Mouse (Mus musculus): ENCODE results near the gene Fbf1. TPM values are rescaled to one million over a fixed set of nuclear protein-coding genes. Genes with fewer than 3 reads are reported as not detected.
A peak's percentile ranks its signal among the peaks of the same experiment; 100 is the strongest.
"Not testable (repeated sequence)": the region's sequence is repeated elsewhere in the genome, so short reads cannot be mapped to it uniquely, and the experiment has no call there.

The Fbf1 gene
- polyA plus RNA-seq, 1 experiment: not detected

- Histone ChIP-seq H3K27ac (ENCODE audit: insufficient read depth, low read depth, low read length) (peak overlapping the region; percentile 46; the same call in 1 of the 2 replicates), H3K4me1 (ENCODE audit: control insufficient read depth, insufficient read depth, low read length) (peaks cover 18% of the 10 kb centered on the region), H3K4me3 (ENCODE audit: insufficient read depth, low read depth, low read length) (no peak overlapping the region)
- TF ChIP-seq POLR2A (IDR thresholded peaks at IDR 0.05; ENCODE audit: insufficient read depth, low read depth, low read length) (no peak), CTCF (IDR thresholded peaks at IDR 0.05; ENCODE audit: insufficient read depth, low read depth, low read length) (no peak)
- WGBS: 47% methylated on average over 11 of the region's 11 CpGs
These were observed 66.0 kb downstream of the Fbf1 start for GRCm38 (mm10) chr11:116101931-116102381.

- no peak for TF ChIP-seq CTCF (IDR thresholded peaks at IDR 0.05; ENCODE audit: insufficient read depth, low read depth, low read length)
- no peak for TF ChIP-seq POLR2A (IDR thresholded peaks at IDR 0.05; ENCODE audit: insufficient read depth, low read depth, low read length)
- no peak overlapping the region for H3K27ac ChIP-seq (ENCODE audit: insufficient read depth, low read depth, low read length)
- WGBS: 92% methylated on average over 7 of the region's 7 CpGs
These were observed 67.1 kb downstream of the Fbf1 start for GRCm38 (mm10) chr11:116100839-116101238.

GRCm38 (mm10) chr11:116100385-116100784, 67.6 kb downstream of the Fbf1 start:
- H3K4me3 ChIP-seq (ENCODE audit: insufficient read depth, low read depth, low read length): no peak overlapping the region
- no peak overlapping the region for H3K27ac ChIP-seq (ENCODE audit: insufficient read depth, low read depth, low read length)
- WGBS: 82% methylated on average over 6 of the region's 6 CpGs
- TF ChIP-seq POLR2A (IDR thresholded peaks at IDR 0.05; ENCODE audit: insufficient read depth, low read depth, low read length): no peak
- TF ChIP-seq CTCF (IDR thresholded peaks at IDR 0.05; ENCODE audit: insufficient read depth, low read depth, low read length): no peak
- H3K4me1 ChIP-seq (ENCODE audit: control insufficient read depth, insufficient read depth, low read length): peaks cover 13% of the 10 kb centered on the region

More at GRCm38 (mm10) chr11:116100839-116101238, 67.1 kb downstream of the Fbf1 start:
- Histone ChIP-seq H3K4me3 (ENCODE audit: insufficient read depth, low read depth, low read length) (no peak overlapping the region), H3K4me1 (ENCODE audit: control insufficient read depth, insufficient read depth, low read length) (peaks cover 13% of the 10 kb centered on the region)

GRCm38 (mm10) chr11:116099462-116099861, 68.5 kb downstream of the Fbf1 start:
- Histone ChIP-seq H3K4me3 (ENCODE audit: insufficient read depth, low read depth, low read length) (no peak overlapping the region), H3K27ac (ENCODE audit: insufficient read depth, low read depth, low read length) (no peak overlapping the region), H3K4me1 (ENCODE audit: control insufficient read depth, insufficient read depth, low read length) (peaks cover 12% of the 10 kb centered on the region)
- 90% methylated on average over 6 of the region's 6 CpGs for WGBS
- TF ChIP-seq CTCF (IDR thresholded peaks at IDR 0.05; ENCODE audit: insufficient read depth, low read depth, low read length) (no peak), POLR2A (IDR thresholded peaks at IDR 0.05; ENCODE audit: insufficient read depth, low read depth, low read length) (no peak)

DNA sequence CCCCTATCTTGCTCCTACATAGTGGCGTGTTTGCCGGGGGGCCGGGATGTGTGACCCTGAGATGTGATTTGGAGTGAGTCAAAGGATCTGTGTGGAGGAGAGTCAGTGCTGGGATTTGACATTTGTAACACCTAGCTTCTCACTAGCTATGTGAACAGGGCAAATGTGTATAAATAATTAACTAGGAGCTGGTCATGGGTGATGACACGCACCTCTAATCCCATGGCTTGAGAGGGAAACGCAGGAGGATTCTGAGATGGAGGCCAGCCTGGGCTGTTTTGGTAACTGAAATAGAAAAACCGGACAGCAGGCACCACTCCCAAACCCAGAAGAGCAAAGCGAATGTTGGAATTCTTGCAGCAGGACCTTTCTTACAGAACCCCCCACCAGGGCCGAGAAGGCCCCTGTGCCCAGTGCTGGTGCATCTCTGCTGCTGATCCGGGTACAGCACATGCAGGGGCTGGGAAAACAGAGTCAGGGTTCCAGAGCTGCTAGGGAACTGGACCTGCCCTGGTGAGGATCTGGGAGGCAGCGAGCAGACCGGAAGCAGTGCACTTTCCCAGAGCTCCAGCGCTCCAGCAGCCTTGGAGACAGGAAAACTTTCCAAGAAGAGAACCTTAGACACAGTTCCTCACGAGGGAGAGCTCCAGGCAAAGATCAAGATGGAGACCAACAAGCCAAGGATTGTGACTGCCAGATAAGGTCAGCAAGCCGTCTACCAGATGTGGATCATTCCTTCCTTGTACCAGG, 69.1 kb downstream of the Fbf1 start:
- WGBS: 83% methylated on average over 14 of the region's 14 CpGs
- no peak overlapping the region for H3K27ac ChIP-seq (ENCODE audit: insufficient read depth, low read depth, low read length)

GRCm38 (mm10) chr11:116096213-116097108, 71.5 kb downstream of the Fbf1 start:
- Histone ChIP-seq H3K27ac (ENCODE audit: insufficient read depth, low read depth, low read length) (no peak overlapping the region), H3K4me1 (ENCODE audit: control insufficient read depth, insufficient read depth, low read length) (no peaks in the 10 kb centered on the region; the same call in 1 of the 2 replicates), H3K4me3 (ENCODE audit: insufficient read depth, low read depth, low read length) (no peak overlapping the region)
- WGBS: 94% methylated on average over 5 of the region's 5 CpGs
- no peak for TF ChIP-seq CTCF (IDR thresholded peaks at IDR 0.05; ENCODE audit: insufficient read depth, low read depth, low read length)
- TF ChIP-seq POLR2A (IDR thresholded peaks at IDR 0.05; ENCODE audit: insufficient read depth, low read depth, low read length): no peak

More for the DNA sequence above, 69.1 kb downstream of the Fbf1 start:
- Histone ChIP-seq H3K4me1 (ENCODE audit: control insufficient read depth, insufficient read depth, low read length) (peaks cover 6% of the 10 kb centered on the region), H3K4me3 (ENCODE audit: insufficient read depth, low read depth, low read length) (no peak overlapping the region)
- TF ChIP-seq CTCF (IDR thresholded peaks at IDR 0.05; ENCODE audit: insufficient read depth, low read depth, low read length) (no peak), POLR2A (IDR thresholded peaks at IDR 0.05; ENCODE audit: insufficient read depth, low read depth, low read length) (no peak)

DNA sequence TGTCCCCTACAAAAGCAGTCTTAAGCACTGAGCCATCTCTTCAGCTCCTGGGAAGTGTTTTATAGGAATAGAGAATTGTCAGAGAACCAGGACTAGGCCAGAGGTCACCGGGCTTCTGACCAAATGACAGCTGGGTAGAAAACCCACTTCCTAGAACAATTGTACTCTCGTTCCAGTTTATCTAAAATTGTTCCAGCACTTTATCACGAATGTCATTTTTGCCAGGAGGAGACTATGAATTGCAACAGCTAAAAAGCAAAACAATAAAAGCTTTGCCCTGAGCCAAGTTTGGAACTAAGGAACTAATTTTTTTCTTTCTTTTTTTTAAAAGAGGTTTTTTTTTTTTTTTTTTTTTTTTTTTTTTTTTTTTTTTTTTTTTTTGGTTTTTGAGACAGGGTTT, 72.4 kb downstream of the Fbf1 start:
- Histone ChIP-seq H3K27ac (ENCODE audit: insufficient read depth, low read depth, low read length) (no peak overlapping the region), H3K4me3 (ENCODE audit: insufficient read depth, low read depth, low read length) (no peak overlapping the region), H3K4me1 (ENCODE audit: control insufficient read depth, insufficient read depth, low read length) (no peaks in the 10 kb centered on the region; the same call in 1 of the 2 replicates)
- WGBS: 68% methylated on average over 3 of the region's 3 CpGs
- TF ChIP-seq POLR2A (IDR thresholded peaks at IDR 0.05; ENCODE audit: insufficient read depth, low read depth, low read length) (no peak), CTCF (IDR thresholded peaks at IDR 0.05; ENCODE audit: insufficient read depth, low read depth, low read length) (no peak)

GRCm38 (mm10) chr11:116093771-116094565, 74.0 kb downstream of the Fbf1 start:
- no peak for TF ChIP-seq CTCF (IDR thresholded peaks at IDR 0.05; ENCODE audit: insufficient read depth, low read depth, low read length)
- no peak for TF ChIP-seq POLR2A (IDR thresholded peaks at IDR 0.05; ENCODE audit: insufficient read depth, low read depth, low read length)
- WGBS: 71% methylated on average over 16 of the region's 16 CpGs
- Histone ChIP-seq H3K27ac (ENCODE audit: insufficient read depth, low read depth, low read length) (no peak overlapping the region), H3K4me1 (ENCODE audit: control insufficient read depth, insufficient read depth, low read length) (no peaks in the 10 kb centered on the region), H3K4me3 (ENCODE audit: insufficient read depth, low read depth, low read length) (no peak overlapping the region)

GRCm38 (mm10) chr11:116092959-116093358, 75.0 kb downstream of the Fbf1 start:
- not testable (repeated sequence) for H3K27ac ChIP-seq (ENCODE audit: insufficient read depth, low read depth, low read length); H3K4me1 ChIP-seq (ENCODE audit: control insufficient read depth, insufficient read depth, low read length)
- 93% methylated on average over 6 of the region's 6 CpGs for WGBS

More at GRCm38 (mm10) chr11:116092959-116093358, 75.0 kb downstream of the Fbf1 start:
- H3K4me3 ChIP-seq (ENCODE audit: insufficient read depth, low read depth, low read length): not testable (repeated sequence)
